Mouse (Mus musculus): ENCODE measurements around the gene Polr2j.
"Not testable (repeated sequence)": the region's sequence is repeated elsewhere in the genome, so short reads cannot be mapped to it uniquely, and the experiment has no call there.

Polr2j gene

GRCm38 (mm10) chr5:136104511-136104910 is 11.9 kb upstream of the Polr2j start:
- in situ Hi-C loops (cut with MboI), result no loop called here

GRCm38 (mm10) chr5:136108486-136108885 is 7.9 kb upstream of the Polr2j start:
- in situ Hi-C loops (cut with MboI), result no loop called here

GRCm38 (mm10) chr5:136109042-136109441 is 7.4 kb upstream of the Polr2j start:
- in situ Hi-C loops (cut with MboI), result no loop called here

- in situ Hi-C loops (cut with MboI), result not testable (repeated sequence)
These were observed 2.9 kb upstream of the Polr2j start for GRCm38 (mm10) chr5:136113546-136113945.

GRCm38 (mm10) chr5:136116784-136117112 is 317 bp downstream of the Polr2j start:
- in situ Hi-C loops (cut with MboI), result no loop called here

GRCm38 (mm10) chr5:136122165-136122564 is 5.7 kb downstream of the Polr2j start:
- in situ Hi-C loops (cut with MboI), result no loop called here

- in situ Hi-C loops (cut with MboI), result no loop called here
These were observed 19.3 kb downstream of the Polr2j start, which contains the start of the genes Lrwd1 and Alkbh4 for GRCm38 (mm10) chr5:136135571-136136291. Gene Lrwd1, minus strand, starts transcription at chr5:136136074. Gene Alkbh4, plus strand, starts transcription at chr5:136136146.

GRCm38 (mm10) chr5:136136292-136136990 is 20.0 kb downstream of the Polr2j start:
- in situ Hi-C loops (cut with MboI), result no loop called here

GRCm38 (mm10) chr5:136137658-136138274 is 21.3 kb downstream of the Polr2j start:
- in situ Hi-C loops (cut with MboI), result no loop called here

- in situ Hi-C loops (cut with MboI), result no loop called here
These were observed 23.0 kb downstream of the Polr2j start for GRCm38 (mm10) chr5:136139393-136139792.

GRCm38 (mm10) chr5:136140057-136140482 is 23.6 kb downstream of the Polr2j start:
- in situ Hi-C loops (cut with MboI), result loop anchor here (5.0 kb wide), 1 partner anchor 37 kb away; no protein-coding TSS in a partner anchor

- in situ Hi-C loops (cut with MboI), result loop anchor here (5.0 kb wide), 1 partner anchor 35 kb away; no protein-coding TSS in a partner anchor
These were observed 26.3 kb downstream of the Polr2j start for GRCm38 (mm10) chr5:136142746-136143145.

- in situ Hi-C loops (cut with MboI), result loop anchor here (5.0 kb wide), 1 partner anchor 34 kb away; no protein-coding TSS in a partner anchor
These were observed 26.8 kb downstream of the Polr2j start for GRCm38 (mm10) chr5:136143161-136143755.

GRCm38 (mm10) chr5:136144606-136145430 is 28.4 kb downstream of the Polr2j start:
- in situ Hi-C loops (cut with MboI), result loop anchor here (5.0 kb wide), 1 partner anchor 32 kb away; no protein-coding TSS in a partner anchor

- in situ Hi-C loops (cut with MboI), result no loop called here
These were observed 30.5 kb downstream of the Polr2j start for GRCm38 (mm10) chr5:136146936-136147335.

- in situ Hi-C loops (cut with MboI), result no loop called here
These were observed 31.3 kb downstream of the Polr2j start for GRCm38 (mm10) chr5:136147704-136148103.

- in situ Hi-C loops (cut with MboI), result not testable (repeated sequence)
These were observed 32.7 kb downstream of the Polr2j start for GRCm38 (mm10) chr5:136149134-136149576.

- in situ Hi-C loops (cut with MboI), result no loop called here
These were observed 35.9 kb downstream of the Polr2j start for GRCm38 (mm10) chr5:136152365-136152764.

- in situ Hi-C loops (cut with MboI), result no loop called here
These were observed 39.0 kb downstream of the Polr2j start for GRCm38 (mm10) chr5:136155399-136155798.

GRCm38 (mm10) chr5:136160084-136160483 is 43.7 kb downstream of the Polr2j start:
- in situ Hi-C loops (cut with MboI), result not testable (repeated sequence)

Data from mature B cell (primary cell).